Mouse (Mus musculus): ENCODE data around the gene Fcna. TPM values are rescaled to one million over a fixed set of nuclear protein-coding genes. Genes with fewer than 3 reads are reported as not detected.

Gene Fcna
- total RNA-seq, 2 experiments from 2014 or later = 7.1 to 8.1 TPM

- DNase-seq = no peak
These were observed 49.7 kb downstream of the Fcna start for GRCm38 (mm10) chr2:25577951-25578795.

GRCm38 (mm10) chr2:25576965-25577891 lies 50.6 kb downstream of the Fcna start:
- DNase-seq = no peak

- no peak for DNase-seq
These were observed 51.6 kb downstream of the Fcna start for GRCm38 (mm10) chr2:25576028-25576850.

GRCm38 (mm10) chr2:25575432-25576027 lies 52.3 kb downstream of the Fcna start:
- DNase-seq = peak in 1 of 2 experiments; percentile 58

Other genes starting within 250 kb of the Fcna start
- gene Entpd2, start 232.2 kb downstream of the Fcna start, total RNA-seq (2021) = 10 to 100 TPM; 13.7 to 14.5 TPM
- 10 to 100 TPM; 25.7 to 27.9 TPM for gene Npdc1, start 228.7 kb downstream of the Fcna start, total RNA-seq (2021)
- gene Fut7, start 204.8 kb downstream of the Fcna start, total RNA-seq (2021) = 1 to 10 TPM in 1 of 2 experiments, not detected in 1; 1.1 TPM
- gene Abca2, start 199.3 kb downstream of the Fcna start, total RNA-seq (2021) = 10 to 100 TPM; 41.4 to 43.2 TPM
- gene Clic3, start 171.2 kb downstream of the Fcna start, total RNA-seq (2021) = 1 to 10 TPM in 1 of 2 experiments, under 1 TPM in 1; 0.82 to 1.7 TPM
- 10 to 100 TPM; 22.6 to 28.7 TPM for gene Paxx, start 166.9 kb downstream of the Fcna start, total RNA-seq (2021)
- 100 to 1,000 TPM; 450 to 656 TPM for gene Ptgds, start 158.0 kb downstream of the Fcna start, total RNA-seq (2021)
- not detected for gene Lcn12, start 134.1 kb downstream of the Fcna start, total RNA-seq (2021)
- 10 to 100 TPM; 82.0 to 93.6 TPM for gene Fbxw5, start 127.3 kb downstream of the Fcna start, total RNA-seq (2021)
- gene C8g, start 126.3 kb downstream of the Fcna start, total RNA-seq (2021) = 1 to 10 TPM; 1.1 to 2.3 TPM
- gene Traf2, start 81.1 kb downstream of the Fcna start, total RNA-seq (2021) = 10 to 100 TPM; 15.7 to 17.6 TPM
- 100 to 1,000 TPM; 223 to 241 TPM for gene Edf1, start 70.2 kb downstream of the Fcna start, total RNA-seq (2021)
- gene Mamdc4, start 53.2 kb downstream of the Fcna start, total RNA-seq (2021) = 1 to 10 TPM in 1 of 2 experiments, under 1 TPM in 1; 0.55 to 1.4 TPM
- gene Phpt1, start 52.8 kb downstream of the Fcna start, total RNA-seq (2021) = 10 to 100 TPM; 55.9 to 72.5 TPM
- gene Ajm1, start 46.3 kb downstream of the Fcna start, total RNA-seq (2021) = under 1 TPM; 0.10 to 0.46 TPM
- gene Rabl6, start 19.5 kb downstream of the Fcna start, total RNA-seq (2021) = 10 to 100 TPM; 63.5 to 63.8 TPM
- not detected for gene Ccdc183, start 10.4 kb downstream of the Fcna start, total RNA-seq (2021)
- gene Tmem141, start 6.0 kb downstream of the Fcna start, total RNA-seq (2021) = 10 to 100 TPM; 33.9 to 37.9 TPM
- under 1 TPM; 0.64 to 0.72 TPM for gene Lcn8, start 25.1 kb upstream of the Fcna start, total RNA-seq (2021)
- gene Lcn5, start 29.9 kb upstream of the Fcna start, total RNA-seq (2021) = not detected
- not detected for gene Lcn6, start 48.8 kb upstream of the Fcna start, total RNA-seq (2021)
- gene Lcn10, start 54.7 kb upstream of the Fcna start, total RNA-seq (2021) = not detected
- not detected for gene Obp2a, start 72.0 kb upstream of the Fcna start, total RNA-seq (2021)
- 10 to 100 TPM; 16.9 to 18.3 TPM for gene Bmyc, start 78.7 kb upstream of the Fcna start, total RNA-seq (2021)
- not detected for gene Obp2b, start 109.0 kb upstream of the Fcna start, total RNA-seq (2021)
- gene Lcn3, start 137.5 kb upstream of the Fcna start, total RNA-seq (2021) = not detected
- gene Lcn11, start 149.0 kb upstream of the Fcna start, total RNA-seq (2021) = not detected
- not detected for gene Gm13539, start 154.2 kb upstream of the Fcna start, total RNA-seq (2021)
- gene Glt6d1, start 187.8 kb upstream of the Fcna start, total RNA-seq (2021) = not detected
- gene Lcn9, start 195.1 kb upstream of the Fcna start, total RNA-seq (2021) = not detected
- gene Sohlh1, start 219.2 kb upstream of the Fcna start, total RNA-seq (2021) = not detected
- gene Kcnt1, start 235.7 kb upstream of the Fcna start, total RNA-seq (2021) = under 1 TPM; 0.21 to 0.25 TPM

All from heart, adult 18-20 months (tissue).